9 mouse cellular contexts compared by ENCODE assay signal in the genomic region with DNA sequence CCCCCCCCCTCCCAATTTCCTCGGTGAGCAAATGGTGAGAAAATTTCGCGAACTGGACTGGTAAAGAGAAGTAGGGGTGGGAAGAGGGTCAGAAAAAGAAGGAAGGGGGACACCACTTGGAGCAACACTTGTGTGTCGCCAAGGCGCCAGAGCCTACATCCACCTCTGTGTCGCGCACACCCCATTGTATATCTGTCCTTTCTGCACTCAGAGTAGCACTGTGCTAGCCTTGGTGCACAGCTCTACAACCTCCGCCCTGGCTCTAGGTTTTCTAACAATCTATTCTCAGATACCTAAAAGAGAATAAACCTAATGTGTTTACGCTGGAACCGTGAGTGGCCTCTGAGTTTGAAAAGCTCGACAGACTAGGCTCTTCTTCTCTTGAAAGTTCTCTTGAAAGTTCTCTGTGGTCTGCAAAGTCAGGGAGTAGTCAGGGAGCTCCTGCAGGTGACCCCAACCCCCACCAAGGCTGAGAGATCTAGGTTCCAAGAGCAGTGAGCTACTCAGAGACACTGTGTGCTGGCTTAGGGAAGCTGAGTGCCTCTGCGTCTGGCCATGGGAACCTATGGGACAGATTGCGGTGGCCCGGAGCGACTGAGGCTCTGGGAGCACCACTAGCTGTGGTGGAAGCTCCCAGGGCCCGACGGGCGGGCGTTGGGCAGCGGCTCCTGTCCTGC. TPM values are rescaled to one million over a fixed set of nuclear protein-coding genes. Genes with fewer than 3 reads are reported as not detected.
DNase-seq lines count a peak whose midpoint lies in the region; ATAC-seq lines count a peak whose summit lies in the region.
"Had no signal": no experiment of that assay in that cellular context is flagged by ENCODE, and none has a peak within 500 bp of the region (broad histone marks: within the 10 kb centered on the region; RNA-seq: fewer than 3 reads in every experiment).

No protein-coding gene starts in this region.

- peak; percentile 11 to 18 for DNase-seq in gastrocnemius, postnatal 36 days
- no peak for DNase-seq in gastrocnemius, postnatal 14 days
- DNase-seq in hindbrain, embryonic 14.5 days (ENCODE audit: low spot score) = no peak
- no peak for DNase-seq in midbrain, embryonic 14.5 days
- no peak for DNase-seq in layer of hippocampus, adult 18-20 months (ENCODE audit: low spot score in 2 of 2)
- no peak for DNase-seq in frontal cortex, postnatal 36 days (ENCODE audit: low spot score in 2 of 2)
- no peak for DNase-seq in layer of hippocampus, postnatal 36 days

- peak; percentile 71 for ATAC-seq in embryonic facial prominence, embryonic 13.5 days (ENCODE audit: insufficient number of reproducible peaks, insufficient read depth, low FRiP score, low TSS enrichment, low read depth)
- ATAC-seq in hindbrain, embryonic 14.5 days (ENCODE audit: low FRiP score) = no peak
- ATAC-seq in midbrain, embryonic 14.5 days (ENCODE audit: low FRiP score, low TSS enrichment) = 0 out of 2 replicates have a peak, but pooled peaks have one; percentile 47

- no peak overlapping the region for H3K27ac ChIP-seq in embryonic facial prominence, embryonic 13.5 days
- H3K27ac ChIP-seq in hindbrain, embryonic 14.5 days = no peak overlapping the region
- no peak overlapping the region for H3K27ac ChIP-seq in midbrain, embryonic 14.5 days (replicated peaks; ENCODE audit: low read depth, low read length)

- peaks cover 50% of the 10 kb centered on the region for H3K27me3 ChIP-seq in embryonic facial prominence, embryonic 13.5 days
- peaks cover 56% of the 10 kb centered on the region for H3K27me3 ChIP-seq in hindbrain, embryonic 14.5 days (ENCODE audit: control insufficient read depth, insufficient read depth, low read length)
- peaks cover 48% of the 10 kb centered on the region for H3K27me3 ChIP-seq in midbrain, embryonic 14.5 days (ENCODE audit: control insufficient read depth, insufficient read depth, low read length)

- peak overlapping the region; percentile 71 for H3K9ac ChIP-seq in embryonic facial prominence, embryonic 13.5 days
- H3K9ac ChIP-seq in hindbrain, embryonic 14.5 days = no peak overlapping the region
- no peak overlapping the region for H3K9ac ChIP-seq in midbrain, embryonic 14.5 days (replicated peaks; ENCODE audit: low read length)

- intact Hi-C loops in gastrocnemius, postnatal 36 days (cut with DNase I) = loop anchor here (5.0 kb wide), 1 partner anchor 391 kb away; no protein-coding TSS in a partner anchor
- intact Hi-C loops in gastrocnemius, postnatal 14 days (cut with DNase I; ENCODE audit: low total_unique reads) = no loop called here

- no peaks in the 10 kb centered on the region for H3K9me3 ChIP-seq in embryonic facial prominence, embryonic 13.5 days
- H3K9me3 ChIP-seq in hindbrain, embryonic 14.5 days (ENCODE audit: control insufficient read depth, low read length) = no peaks in the 10 kb centered on the region
- no peaks in the 10 kb centered on the region for H3K9me3 ChIP-seq in midbrain, embryonic 14.5 days (ENCODE audit: control insufficient read depth, low read length)

- H3K36me3 ChIP-seq in embryonic facial prominence, embryonic 13.5 days = no peaks in the 10 kb centered on the region
- H3K36me3 ChIP-seq in hindbrain, embryonic 14.5 days (replicated peaks; ENCODE audit: control insufficient read depth, insufficient read depth) = no peaks in the 10 kb centered on the region
- H3K36me3 ChIP-seq in midbrain, embryonic 14.5 days (ENCODE audit: control insufficient read depth, insufficient read depth, low read length) = no peaks in the 10 kb centered on the region

- peak overlapping the region; percentile 53 for H3K4me3 ChIP-seq in embryonic facial prominence, embryonic 13.5 days
- peak overlapping the region; percentile 46 for H3K4me3 ChIP-seq in hindbrain, embryonic 14.5 days (replicated peaks; ENCODE audit: low read length)
- H3K4me3 ChIP-seq in midbrain, embryonic 14.5 days (replicated peaks; ENCODE audit: low read depth, low read length) = peak overlapping the region; percentile 42

- H3K4me1 ChIP-seq in embryonic facial prominence, embryonic 13.5 days = peaks cover 25% of the 10 kb centered on the region
- peaks cover 5% of the 10 kb centered on the region for H3K4me1 ChIP-seq in hindbrain, embryonic 14.5 days (replicated peaks; ENCODE audit: control insufficient read depth, insufficient read depth, low read length)
- H3K4me1 ChIP-seq in midbrain, embryonic 14.5 days (ENCODE audit: control insufficient read depth, insufficient read depth, low read length) = peaks cover 13% of the 10 kb centered on the region; the same call in 1 of the 2 replicates

- peak overlapping the region; percentile 93 for H3K4me2 ChIP-seq in embryonic facial prominence, embryonic 13.5 days
- peak overlapping the region; percentile 93 for H3K4me2 ChIP-seq in hindbrain, embryonic 14.5 days (replicated peaks)
- H3K4me2 ChIP-seq in midbrain, embryonic 14.5 days (ENCODE audit: low read length) = peak overlapping the region; percentile 92

- WGBS in embryonic facial prominence, embryonic 13.5 days = 21% methylated on average over 20 of the region's 20 CpGs
- 21% methylated on average over 20 of the region's 20 CpGs for whole genome bisulfite sequencing in hindbrain, embryonic 14.5 days
- WGBS in midbrain, embryonic 14.5 days = 25% methylated on average over 20 of the region's 20 CpGs

RNA-seq across cellular contexts. Expression of a gene that starts 0.5 kb away (rescaled TPM):
- 10 to 100 TPM in 1 of 2 experiments, 1 to 10 TPM in 1; 9.9 to 10.6 TPM for total RNA-seq in gastrocnemius, postnatal 36 days (2021)
- total RNA-seq in gastrocnemius, postnatal 14 days (2021) = 10 to 100 TPM; 21.3 to 29.0 TPM
- polyA plus RNA-seq in embryonic facial prominence, embryonic 13.5 days (2015; fragmentation: Nextera tagmentation; extraction: Ambion mirVana) = 6.1 and 6.4 TPM in 2 replicates
- polyA plus RNA-seq in hindbrain, embryonic 14.5 days (2014; fragmentation: Nextera tagmentation; extraction: Ambion mirVana) = 0.61 and 0.84 TPM in 2 replicates
- polyA plus RNA-seq in midbrain, embryonic 14.5 days (2014; fragmentation: Nextera tagmentation; extraction: Ambion mirVana) = 0.49 TPM in 1 of 2 replicates, not detected in the other
- total RNA-seq in layer of hippocampus, adult 18-20 months (2021) = not detected
- not detected for total RNA-seq in layer of hippocampus, postnatal 36 days (2021)
- total RNA-seq: layer of hippocampus, postnatal 14 days had no signal

Comparison
In these comparisons a context has a peak if more than half of its experiments do, and no peak if none do; other contexts are left out.
1. DNase-seq: peak in gastrocnemius, postnatal 36 days (2 of 2); none in gastrocnemius, postnatal 14 days (single experiment), hindbrain, embryonic 14.5 days (single experiment), midbrain, embryonic 14.5 days (single experiment), layer of hippocampus, adult 18-20 months (0 of 2), frontal cortex, postnatal 36 days (0 of 2) and layer of hippocampus, postnatal 36 days (0 of 2).
2. RNA of a gene that starts 0.5 kb away (total RNA-seq): 21.3 to 29.0 TPM in gastrocnemius, postnatal 14 days and 9.9 to 10.6 TPM in gastrocnemius, postnatal 36 days; not detected in layer of hippocampus, adult 18-20 months and not detected in layer of hippocampus, postnatal 36 days; every median in the first group is over 10 times any median in the second.
3. Peak in every context shown above with its lines, with median percentiles within 50 percentile points of each other: H3K4me2 ChIP-seq and H3K4me3 ChIP-seq.